In the genomic region with DNA sequence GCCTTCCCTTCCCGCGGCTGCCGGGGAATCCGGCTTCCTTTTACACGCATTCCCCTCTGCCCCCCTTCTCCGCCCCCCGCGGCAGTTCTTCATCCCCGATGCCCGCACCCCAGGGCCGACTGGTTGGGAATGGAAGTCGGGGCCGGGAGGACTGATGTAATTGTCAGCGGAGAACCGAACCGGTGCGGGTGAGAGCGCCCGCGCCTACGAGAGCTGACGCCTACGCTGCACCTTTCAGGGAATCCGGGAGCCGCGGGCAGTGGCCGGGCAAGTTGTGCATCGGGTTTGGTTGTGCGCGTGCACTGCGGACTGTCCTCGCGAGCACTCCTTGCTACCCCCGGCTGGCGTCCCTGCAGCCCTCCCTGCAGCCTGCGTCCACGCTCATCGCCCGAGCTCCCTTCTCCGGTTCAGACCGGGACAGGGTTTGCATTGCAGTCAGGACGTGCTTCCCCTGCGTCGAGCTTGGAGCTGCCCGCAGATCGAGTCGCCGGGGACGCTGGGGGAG, we compare ENCODE assay signal across 8 mouse cellular contexts. TPM values are rescaled to one million over a fixed set of nuclear protein-coding genes. Genes with fewer than 3 reads are reported as not detected.
DNase-seq lines count a peak whose midpoint lies in the region; ATAC-seq and TF ChIP-seq lines count a peak whose summit lies in the region.

No protein-coding gene starts in this region.

- ATAC-seq in heart, embryonic 12.5 days (ENCODE audit: insufficient number of reproducible peaks, low FRiP score): peak; percentile 47
- peak; percentile 79 for ATAC-seq in kidney, embryonic 15.5 days (replicated peaks; ENCODE audit: low FRiP score)
- ATAC-seq in limb, embryonic 15.5 days (ENCODE audit: insufficient number of reproducible peaks, low FRiP score, low TSS enrichment, low read depth): peak; percentile 73; the same call in 1 of the 2 replicates

- H3K27ac ChIP-seq in bone marrow, adult 2 months (ENCODE audit: control insufficient read depth, insufficient read depth, low read depth, low read length, poor library complexity): no peak overlapping the region
- no peak overlapping the region for H3K27ac ChIP-seq in embryonic fibroblast, embryonic 13.5 days (ENCODE audit: insufficient read depth, low read length)
- H3K27ac ChIP-seq in heart, embryonic 12.5 days (ENCODE audit: poor library complexity, severe bottlenecking): no peak overlapping the region
- H3K27ac ChIP-seq in kidney, embryonic 15.5 days: peak overlapping the region; percentile 75
- H3K27ac ChIP-seq in limb, embryonic 15.5 days: peak overlapping the region; percentile 76

- DNase-seq in CD4-positive, CD25-positive, alpha-beta regulatory T cell, adult 2 months (ENCODE audit: low read depth, low spot score): peak; percentile 35
- DNase-seq in testis, postnatal 14 days (ENCODE audit: low spot score): peak; percentile 23

- no peaks in the 10 kb centered on the region for H3K9me3 ChIP-seq in heart, embryonic 12.5 days (replicated peaks)
- no peaks in the 10 kb centered on the region for H3K9me3 ChIP-seq in kidney, embryonic 15.5 days (replicated peaks)
- no peaks in the 10 kb centered on the region for H3K9me3 ChIP-seq in limb, embryonic 15.5 days

- H3ac ChIP-seq in myocyte (ENCODE audit: control insufficient read depth, insufficient read length): peak overlapping the region; percentile 58

- TF ChIP-seq CTCF in bone marrow, adult 2 months (IDR thresholded peaks at IDR 0.05; ENCODE audit: control insufficient read depth, insufficient read depth, low read length): no peak
- no peak for TF ChIP-seq CTCF in embryonic fibroblast, embryonic 13.5 days (IDR thresholded peaks at IDR 0.05; ENCODE audit: borderline replicate concordance, insufficient read depth, low read length)

- H3K27me3 ChIP-seq in heart, embryonic 12.5 days (replicated peaks): peaks cover 13% of the 10 kb centered on the region
- peaks cover 25% of the 10 kb centered on the region for H3K27me3 ChIP-seq in kidney, embryonic 15.5 days
- H3K27me3 ChIP-seq in limb, embryonic 15.5 days: peaks cover 8% of the 10 kb centered on the region; the same call in 1 of the 2 replicates
- peaks cover 7% of the 10 kb centered on the region for H3K27me3 ChIP-seq in myocyte (ENCODE audit: control insufficient read depth, insufficient read depth, insufficient read length)

- peak overlapping the region; percentile 76 for H3K9ac ChIP-seq in heart, embryonic 12.5 days
- peak overlapping the region; percentile 81 for H3K9ac ChIP-seq in kidney, embryonic 15.5 days
- peak overlapping the region; percentile 59 for H3K9ac ChIP-seq in limb, embryonic 15.5 days

- peak overlapping the region; percentile 93 for H3K4me2 ChIP-seq in heart, embryonic 12.5 days
- peak overlapping the region; percentile 92 for H3K4me2 ChIP-seq in kidney, embryonic 15.5 days
- peak overlapping the region; percentile 86 for H3K4me2 ChIP-seq in limb, embryonic 15.5 days
- H3K4me2 ChIP-seq in myocyte (ENCODE audit: low read depth): peak overlapping the region; percentile 81

- no peaks in the 10 kb centered on the region for H3K79me2 ChIP-seq in myocyte (ENCODE audit: control insufficient read depth, insufficient read depth)

- WGBS in bone marrow, adult 2 months: under 1% methylated on average over 49 of the region's 49 CpGs
- WGBS in heart, embryonic 12.5 days: under 1% methylated on average over 48 of the region's 49 CpGs
- under 1% methylated on average over 47 of the region's 49 CpGs for WGBS in kidney, embryonic 15.5 days
- WGBS in limb, embryonic 15.5 days: 0% methylated on average over 48 of the region's 49 CpGs

- no peaks in the 10 kb centered on the region for H3K4me1 ChIP-seq in bone marrow, adult 2 months (ENCODE audit: control insufficient read depth, insufficient read depth, low read length)
- H3K4me1 ChIP-seq in embryonic fibroblast, embryonic 13.5 days (ENCODE audit: control insufficient read depth, insufficient read depth, low read length): no peaks in the 10 kb centered on the region
- H3K4me1 ChIP-seq in heart, embryonic 12.5 days (replicated peaks): peaks cover 4% of the 10 kb centered on the region; the same call in 1 of the 2 replicates
- H3K4me1 ChIP-seq in kidney, embryonic 15.5 days: peaks cover 8% of the 10 kb centered on the region; the same call in 1 of the 2 replicates
- H3K4me1 ChIP-seq in limb, embryonic 15.5 days: peaks cover 8% of the 10 kb centered on the region

- H3K36me3 ChIP-seq in heart, embryonic 12.5 days: no peaks in the 10 kb centered on the region
- no peaks in the 10 kb centered on the region for H3K36me3 ChIP-seq in kidney, embryonic 15.5 days
- no peaks in the 10 kb centered on the region for H3K36me3 ChIP-seq in limb, embryonic 15.5 days
- H3K36me3 ChIP-seq in myocyte (ENCODE audit: control insufficient read depth, insufficient read depth): no peaks in the 10 kb centered on the region

- TF ChIP-seq POLR2A in bone marrow, adult 2 months (IDR thresholded peaks at IDR 0.05; ENCODE audit: borderline replicate concordance, control insufficient read depth, low read depth, low read length): no peak
- TF ChIP-seq POLR2A in embryonic fibroblast, embryonic 13.5 days (IDR thresholded peaks at IDR 0.05; ENCODE audit: low read depth, low read length): no peak
- TF ChIP-seq POLR2A in myocyte (IDR thresholded peaks at IDR 0.05; ENCODE audit: insufficient read length, low read depth): no peak

- peak overlapping the region; percentile 12 for H3K4me3 ChIP-seq in bone marrow, adult 2 months (replicated peaks; ENCODE audit: control insufficient read depth, low read depth, low read length)
- H3K4me3 ChIP-seq in embryonic fibroblast, embryonic 13.5 days (ENCODE audit: insufficient read depth, low read length): peak overlapping the region; percentile 84
- peak overlapping the region; percentile 81 for H3K4me3 ChIP-seq in heart, embryonic 12.5 days
- H3K4me3 ChIP-seq in kidney, embryonic 15.5 days (replicated peaks): peak overlapping the region; percentile 94
- H3K4me3 ChIP-seq in limb, embryonic 15.5 days: peak overlapping the region; percentile 69
- peak overlapping the region; percentile 36 for H3K4me3 ChIP-seq in myocyte

TF ChIP-seq in myocyte, 11 proteins besides CTCF, POLR2A, EP300 and RAD21:
- no peak for TF ChIP-seq TCF12 (IDR thresholded peaks at IDR 0.05; ENCODE audit: insufficient read depth, poor library complexity, severe bottlenecking)
- TF ChIP-seq REST (IDR thresholded peaks at IDR 0.05; ENCODE audit: insufficient read depth, insufficient read length): no peak
- no peak for TF ChIP-seq TCF3 (IDR thresholded peaks at IDR 0.05; ENCODE audit: insufficient read length, low read depth)
- TF ChIP-seq MYOD1 (IDR thresholded peaks at IDR 0.05; ENCODE audit: control insufficient read depth in 1 of 3, insufficient read length in 2 of 3, low read depth in 2 of 3): no peak

RNA-seq across cellular contexts. Expression of a gene that starts 0.7 kb away (rescaled TPM):
- polyA plus RNA-seq in bone marrow, adult 2 months (2011; ENCODE audit: insufficient read depth, insufficient read length, low replicate concordance, missing spikeins): 0.92 TPM in 1 of 2 replicates, not detected in the other
- polyA plus RNA-seq in embryonic fibroblast, embryonic 13.5 days (2011; ENCODE audit: insufficient read length, low read depth, missing spikeins): 6.1 and 6.9 TPM in 2 replicates
- 6.8 and 7.2 TPM in 2 replicates for polyA plus RNA-seq in heart, embryonic 12.5 days (2016; fragmentation: Nextera tagmentation; extraction: Ambion mirVana)
- 18.3 and 20.1 TPM in 2 replicates for polyA plus RNA-seq in kidney, embryonic 15.5 days (2015; fragmentation: Nextera tagmentation; extraction: Ambion mirVana)
- polyA plus RNA-seq in limb, embryonic 15.5 days (2015; fragmentation: Nextera tagmentation; extraction: Ambion mirVana): 10.3 and 11.3 TPM in 2 replicates
- 1.7 TPM for polyA plus RNA-seq in myocyte (2012; fragmentation: generic; extraction: Trizol)

RNA-seq across cellular contexts. Expression of a gene that starts 37.2 kb away (rescaled TPM):
- 15.4 and 17.5 TPM in 2 replicates for polyA plus RNA-seq in bone marrow, adult 2 months (2011; ENCODE audit: insufficient read depth, insufficient read length, low replicate concordance, missing spikeins)
- 42.2 and 47.0 TPM in 2 replicates for polyA plus RNA-seq in embryonic fibroblast, embryonic 13.5 days (2011; ENCODE audit: insufficient read length, low read depth, missing spikeins)
- 14.2 and 14.9 TPM in 2 replicates for polyA plus RNA-seq in heart, embryonic 12.5 days (2016; fragmentation: Nextera tagmentation; extraction: Ambion mirVana)
- polyA plus RNA-seq in kidney, embryonic 15.5 days (2015; fragmentation: Nextera tagmentation; extraction: Ambion mirVana): 17.5 and 18.3 TPM in 2 replicates
- 12.0 and 15.1 TPM in 2 replicates for polyA plus RNA-seq in limb, embryonic 15.5 days (2015; fragmentation: Nextera tagmentation; extraction: Ambion mirVana)
- polyA plus RNA-seq in myocyte (2012; fragmentation: generic; extraction: Trizol): 23.2 TPM

RNA-seq across cellular contexts. Expression of a gene that starts 46.7 kb away (rescaled TPM):
- polyA plus RNA-seq in bone marrow, adult 2 months (2011; ENCODE audit: insufficient read depth, insufficient read length, low replicate concordance, missing spikeins): 4.7 TPM in 1 of 2 replicates, not detected in the other
- polyA plus RNA-seq in embryonic fibroblast, embryonic 13.5 days (2011; ENCODE audit: insufficient read length, low read depth, missing spikeins): not detected in 2 replicates
- not detected in 2 replicates for polyA plus RNA-seq in heart, embryonic 12.5 days (2016; fragmentation: Nextera tagmentation; extraction: Ambion mirVana)
- not detected in 2 replicates for polyA plus RNA-seq in kidney, embryonic 15.5 days (2015; fragmentation: Nextera tagmentation; extraction: Ambion mirVana)
- not detected in 2 replicates for polyA plus RNA-seq in limb, embryonic 15.5 days (2015; fragmentation: Nextera tagmentation; extraction: Ambion mirVana)
- polyA plus RNA-seq in myocyte (2012; fragmentation: generic; extraction: Trizol): not detected

Comparison
In these comparisons a context has a peak if more than half of its experiments do, and no peak if none do; other contexts are left out.
1. H3K27ac ChIP-seq: peak in kidney, embryonic 15.5 days (single experiment) and limb, embryonic 15.5 days (single experiment); none in bone marrow, adult 2 months (single experiment), embryonic fibroblast, embryonic 13.5 days (single experiment) and heart, embryonic 12.5 days (single experiment).
2. H3K4me3 ChIP-seq: peak in every context shown above with its lines; median percentile 94 in kidney, embryonic 15.5 days; 84 in embryonic fibroblast, embryonic 13.5 days; 81 in heart, embryonic 12.5 days; 69 in limb, embryonic 15.5 days; 36 in myocyte; 12 in bone marrow, adult 2 months.
3. Peak in every context shown above with its lines, with median percentiles within 50 percentile points of each other: ATAC-seq, H3K4me2 ChIP-seq and H3K9ac ChIP-seq.